Mouse (Mus musculus) lung, postnatal 10 days (tissue): ENCODE data around the gene Apoc3.
A peak's percentile ranks its signal among the peaks of the same experiment; 100 is the strongest.

Experiments
- DNase-seq: peaks from one replicate; pipeline ENCODE4 v3.0.0; 2021

The Apoc3 gene

GRCm38 (mm10) chr9:46235596-46235648 is at the start of gene Apoc3:
Apoc3 (minus strand) TSS chr9:46235636.
- DNase-seq = no peak

- DNase-seq = peak; percentile 96
These were observed 47.4 kb upstream of the Apoc3 start, which contains the start of gene Bud13 for GRCm38 (mm10) chr9:46282631-46283436. Bud13 (plus strand) TSS chr9:46283008.

GRCm38 (mm10) chr9:46274494-46274893 is 39.1 kb upstream of the Apoc3 start:
- DNase-seq = no peak

- DNase-seq = peak; percentile 94
These were observed 37.4 kb upstream of the Apoc3 start, which contains the start of gene Zpr1 for GRCm38 (mm10) chr9:46272677-46273454. Zpr1 (plus strand) TSS chr9:46273064.

- no peak for DNase-seq
These were observed 36.6 kb upstream of the Apoc3 start for GRCm38 (mm10) chr9:46272070-46272469.

GRCm38 (mm10) chr9:46270782-46271181 is 35.3 kb upstream of the Apoc3 start:
- DNase-seq = no peak

GRCm38 (mm10) chr9:46269125-46269524 is 33.7 kb upstream of the Apoc3 start:
- DNase-seq = no peak

- DNase-seq = no peak
These were observed 33.0 kb upstream of the Apoc3 start, which contains the start of gene Apoa5 for GRCm38 (mm10) chr9:46268343-46268873. Apoa5 (plus strand) TSS chr9:46268633.

GRCm38 (mm10) chr9:46261131-46261530 is 25.7 kb upstream of the Apoc3 start:
- no peak for DNase-seq

- no peak for DNase-seq
These were observed 23.7 kb upstream of the Apoc3 start for GRCm38 (mm10) chr9:46259111-46259510.

- DNase-seq = peak; percentile 39
These were observed 22.1 kb upstream of the Apoc3 start for GRCm38 (mm10) chr9:46257546-46257945.

GRCm38 (mm10) chr9:46256658-46257385 is 21.4 kb upstream of the Apoc3 start:
- DNase-seq = no peak

GRCm38 (mm10) chr9:46256177-46256576 is 20.7 kb upstream of the Apoc3 start:
- DNase-seq = no peak

GRCm38 (mm10) chr9:46246752-46247324 is 11.4 kb upstream of the Apoc3 start:
- DNase-seq = peak; percentile 81

GRCm38 (mm10) chr9:46243584-46243983 is 8.1 kb upstream of the Apoc3 start:
- no peak for DNase-seq

- no peak for DNase-seq
These were observed 7.7 kb upstream of the Apoc3 start for GRCm38 (mm10) chr9:46243122-46243521.

GRCm38 (mm10) chr9:46241818-46242217 is 6.4 kb upstream of the Apoc3 start:
- DNase-seq = no peak

- DNase-seq = no peak
These were observed 5.2 kb upstream of the Apoc3 start, which contains the start of gene Apoa4 for GRCm38 (mm10) chr9:46240526-46241153. Apoa4 (plus strand) TSS chr9:46240696.

- no peak for DNase-seq
These were observed 3.4 kb upstream of the Apoc3 start for GRCm38 (mm10) chr9:46238850-46239249.

GRCm38 (mm10) chr9:46235649-46236048 is 213 bp upstream of the Apoc3 start:
- no peak for DNase-seq

GRCm38 (mm10) chr9:46235196-46235595 is 240 bp downstream of the Apoc3 start:
- no peak for DNase-seq

GRCm38 (mm10) chr9:46230450-46230975 is 4.9 kb downstream of the Apoc3 start:
- no peak for DNase-seq
